Mouse (Mus musculus): ENCODE data around the gene Slc43a3. TPM values are rescaled to one million over a fixed set of nuclear protein-coding genes. Genes with fewer than 3 reads are reported as not detected.

Slc43a3 gene
- polyA plus RNA-seq, 1 experiment, result 45.3 TPM

GRCm38 (mm10) chr2:85006600-85006999, 70.2 kb downstream of the Slc43a3 start:
- TF ChIP-seq POLR2A (IDR thresholded peaks at IDR 0.05; ENCODE audit: low read depth, low read length) (no peak), CTCF (IDR thresholded peaks at IDR 0.05; ENCODE audit: extremely low read depth, insufficient read depth, insufficient read length, insufficient replicate concordance) (no peak)
- no peak for DNase-seq (ENCODE audit: low read depth in 1 of 2, low spot score in 2 of 2)
- no peak overlapping the region for H3K4me3 ChIP-seq (ENCODE audit: extremely low read depth, insufficient read depth, insufficient read length)
- H3K27ac ChIP-seq (ENCODE audit: insufficient read depth, low read length), result no peak overlapping the region
- no peaks in the 10 kb centered on the region for H3K27me3 ChIP-seq (ENCODE audit: control insufficient read depth, insufficient read depth, low read length)
- H3K4me1 ChIP-seq (ENCODE audit: control insufficient read depth, insufficient read depth, insufficient read length), result no peaks in the 10 kb centered on the region
- H3K36me3 ChIP-seq (ENCODE audit: control insufficient read depth, insufficient read depth, low read length), result no peaks in the 10 kb centered on the region
- 92% methylated on average over 7 of the region's 7 CpGs for whole genome bisulfite sequencing

- TF ChIP-seq CTCF (IDR thresholded peaks at IDR 0.05; ENCODE audit: extremely low read depth, insufficient read depth, insufficient read length, insufficient replicate concordance), result peak; percentile 42; the same call in 1 of the 2 replicates
- TF ChIP-seq POLR2A (IDR thresholded peaks at IDR 0.05; ENCODE audit: low read depth, low read length), result no peak
- DNase-seq (ENCODE audit: low read depth in 1 of 2, low spot score in 2 of 2), result peak; percentile 31 to 34
- 23% methylated on average over 4 of the region's 4 CpGs for WGBS
- no peaks in the 10 kb centered on the region for H3K4me1 ChIP-seq (ENCODE audit: control insufficient read depth, insufficient read depth, insufficient read length)
- no peaks in the 10 kb centered on the region for H3K36me3 ChIP-seq (ENCODE audit: control insufficient read depth, insufficient read depth, low read length)
- no peak overlapping the region for H3K27ac ChIP-seq (ENCODE audit: insufficient read depth, low read length)
- no peaks in the 10 kb centered on the region for H3K27me3 ChIP-seq (ENCODE audit: control insufficient read depth, insufficient read depth, low read length)
- H3K4me3 ChIP-seq (ENCODE audit: extremely low read depth, insufficient read depth, insufficient read length), result no peak overlapping the region
Measured at GRCm38 (mm10) chr2:85007729-85008128, 71.3 kb downstream of the Slc43a3 start.

Other genes with a start within 250 kb of the Slc43a3 start
- gene Zdhhc5, start 221.4 kb upstream of the Slc43a3 start, polyA plus RNA-seq (2012; rRNA removed), result 24.2 and 27.1 TPM in 2 replicates
- 12.8 and 13.3 TPM in 2 replicates for gene Clp1, start 209.2 kb upstream of the Slc43a3 start, polyA plus RNA-seq (2012; rRNA removed)
- gene Ypel4, start 202.5 kb upstream of the Slc43a3 start, polyA plus RNA-seq (2012; rRNA removed), result 28.2 and 42.6 TPM in 2 replicates
- gene Gm19426, start 192.9 kb upstream of the Slc43a3 start, polyA plus RNA-seq (2012; rRNA removed), result 0.28 and 0.32 TPM in 2 replicates
- 135 and 186 TPM in 2 replicates for gene Serping1, start 161.1 kb upstream of the Slc43a3 start, polyA plus RNA-seq (2012; rRNA removed)
- 125 and 250 TPM in 2 replicates for gene Ube2l6, start 137.8 kb upstream of the Slc43a3 start, polyA plus RNA-seq (2012; rRNA removed)
- 0.04 TPM in 1 of 2 replicates, not detected in the other for gene Smtnl1, start 113.9 kb upstream of the Slc43a3 start, polyA plus RNA-seq (2012; rRNA removed)
- gene Timm10, start 109.6 kb upstream of the Slc43a3 start, polyA plus RNA-seq (2012; rRNA removed), result 19.0 and 24.4 TPM in 2 replicates
- gene Slc43a1, start 97.7 kb upstream of the Slc43a3 start, polyA plus RNA-seq (2012; rRNA removed), result 59.6 and 70.0 TPM in 2 replicates
- 3.0 and 7.3 TPM in 2 replicates for gene Rtn4rl2, start 49.9 kb upstream of the Slc43a3 start, polyA plus RNA-seq (2012; rRNA removed)
- gene Prg2, start 43.9 kb downstream of the Slc43a3 start, polyA plus RNA-seq (2012; rRNA removed), result 14.5 and 42.2 TPM in 2 replicates
- 3.7 and 5.0 TPM in 2 replicates for gene Prg3, start 51.6 kb downstream of the Slc43a3 start, polyA plus RNA-seq (2012; rRNA removed)
- 105 and 129 TPM in 2 replicates for gene Ssrp1, start 100.7 kb downstream of the Slc43a3 start, polyA plus RNA-seq (2012; rRNA removed)
- 0.20 and 0.28 TPM in 2 replicates for gene P2rx3, start 100.9 kb downstream of the Slc43a3 start, polyA plus RNA-seq (2012; rRNA removed)
- gene Tnks1bp1, start 111.4 kb downstream of the Slc43a3 start, polyA plus RNA-seq (2012; rRNA removed), result 20.3 and 25.0 TPM in 2 replicates
- gene Aplnr, start 199.6 kb downstream of the Slc43a3 start, polyA plus RNA-seq (2012; rRNA removed), result 2.5 and 2.9 TPM in 2 replicates

All from spleen, adult 2 months (tissue).